Mouse (Mus musculus) MEL-GATA-1-ER (cell line): Measurements from ENCODE around the gene H2-DMb1.

ENCODE experiments used
- DNase-seq: peaks from one replicate; pipeline ENCODE4 v3.0.0-alpha.2; 2012; ENCODE audit warnings: low read depth; ENCODE audit errors: extremely low read depth

Gene H2-DMb1

DNA sequence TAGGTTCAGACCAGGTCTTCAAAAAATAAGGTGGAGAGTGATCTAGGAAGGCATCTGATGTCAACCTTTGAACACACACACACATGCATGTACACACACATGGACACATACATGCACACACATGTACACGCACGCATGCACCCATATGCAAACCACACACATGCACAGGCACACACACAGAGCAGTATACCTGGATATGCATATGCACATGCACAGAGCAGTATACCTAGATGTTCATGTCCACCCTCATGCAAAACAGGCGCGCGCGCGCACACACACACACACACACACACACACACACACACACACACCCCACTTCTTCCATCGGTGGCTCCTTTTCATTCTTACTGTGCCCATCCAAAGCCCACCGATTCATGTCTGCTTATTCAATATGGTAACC, 55.0 kb downstream of the H2-DMb1 start:
- no peak for DNase-seq

DNA sequence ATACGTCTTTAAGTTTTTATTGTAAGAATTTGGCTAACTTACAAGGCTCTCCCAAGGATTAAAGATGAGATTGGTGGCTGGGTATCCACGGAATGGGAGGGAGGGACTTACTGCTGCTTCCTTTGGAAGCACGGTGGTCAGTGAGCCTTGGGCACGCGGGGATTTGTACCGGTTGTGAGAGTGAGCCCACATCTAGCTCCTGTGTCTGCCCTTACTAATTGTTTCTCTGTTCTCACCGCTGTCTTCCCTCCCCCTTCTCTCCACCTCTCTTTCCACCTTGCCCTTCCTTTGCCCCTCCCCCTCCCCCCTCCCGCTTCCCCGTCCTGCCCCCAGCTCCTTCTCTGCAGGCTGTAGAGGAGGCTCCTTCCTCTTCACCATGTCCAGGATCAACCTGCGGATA, 55.5 kb downstream of the H2-DMb1 start:
- DNase-seq, result no peak

DNA sequence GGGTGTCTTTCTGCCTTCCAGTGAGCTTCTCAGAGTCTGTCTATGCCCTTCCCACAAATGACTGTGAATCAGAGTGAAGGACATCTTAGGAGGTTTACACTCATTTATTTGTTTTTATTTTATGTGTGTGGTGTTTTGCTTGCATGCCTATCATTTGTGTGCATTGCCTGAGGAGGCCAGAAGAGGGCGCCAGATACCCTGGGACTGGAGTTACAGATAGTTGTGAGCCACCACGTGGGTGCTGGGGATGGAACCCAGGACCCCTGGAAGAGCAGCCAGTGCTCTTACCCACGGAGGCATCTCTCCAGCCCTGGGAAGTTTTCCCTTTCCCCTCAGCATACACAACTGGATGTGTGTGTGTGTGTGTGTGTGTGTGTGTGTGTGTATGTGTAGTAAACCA, 56.8 kb downstream of the H2-DMb1 start:
- DNase-seq, result no peak
